7 mouse cellular contexts compared by ENCODE assay signal in the genomic region with DNA sequence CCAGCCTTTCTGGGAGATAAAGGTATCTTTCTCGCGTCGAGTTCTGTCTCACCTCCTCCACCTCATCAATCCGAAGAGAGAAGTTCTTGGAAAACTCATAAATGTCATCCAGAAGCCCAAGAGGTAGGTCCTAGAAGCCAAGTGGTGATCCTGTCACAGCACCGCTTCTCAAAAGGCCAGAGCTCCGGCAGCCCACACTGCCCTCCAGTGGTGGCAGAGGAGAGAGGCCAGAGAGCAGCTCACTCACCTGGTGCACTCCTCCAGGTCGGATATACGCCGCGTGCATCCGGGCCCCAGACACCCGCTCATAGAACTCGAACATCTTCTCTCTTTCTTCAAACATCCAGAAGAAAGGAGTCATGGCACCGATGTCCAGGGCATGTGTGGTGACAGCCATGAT. TPM values are rescaled to one million over a fixed set of nuclear protein-coding genes. Genes with fewer than 3 reads are reported as not detected.
A peak's percentile ranks its signal among the peaks of the same experiment; 100 is the strongest.
DNase-seq lines count a peak whose midpoint lies in the region; ATAC-seq and TF ChIP-seq lines count a peak whose summit lies in the region.

No protein-coding gene starts in this region.

- peak; percentile 54; the same call in 1 of the 2 replicates for ATAC-seq in G1E (ENCODE audit: extremely low read depth, insufficient number of reproducible peaks, low FRiP score, poor library complexity, severe bottlenecking)
- no peak for ATAC-seq in hindbrain, postnatal 0 days

- H3K4me3 ChIP-seq in left cerebral cortex, adult 2 months, result no peak overlapping the region
- H3K4me3 ChIP-seq in G1E (ENCODE audit: low read depth, low read length), result no peak overlapping the region
- H3K4me3 ChIP-seq in bone marrow macrophage, adult 2 months (ENCODE audit: insufficient read depth, low read length), result no peak overlapping the region
- no peak overlapping the region for H3K4me3 ChIP-seq in hindbrain, postnatal 0 days (ENCODE audit: low read length)
- no peak overlapping the region for H3K4me3 ChIP-seq in lung, adult 2 months (replicated peaks; ENCODE audit: extremely low read depth, low read depth, low read length)
- H3K4me3 ChIP-seq in spleen, adult 2 months (ENCODE audit: extremely low read depth, insufficient read depth, insufficient read length), result no peak overlapping the region

- intact Hi-C loops in left cerebral cortex, adult 2 months (cut with DNase I), result loop anchor here (5.0 kb wide), 1 partner anchor 126 kb away; a partner anchor contains a TSS

- H3K9ac ChIP-seq in hindbrain, postnatal 0 days (replicated peaks; ENCODE audit: low read length), result no peak overlapping the region

- H3K36me3 ChIP-seq in G1E (replicated peaks), result peaks cover 94% of the 10 kb centered on the region
- peaks cover 51% of the 10 kb centered on the region for H3K36me3 ChIP-seq in hindbrain, postnatal 0 days (ENCODE audit: insufficient read depth, low read length)
- H3K36me3 ChIP-seq in spleen, adult 2 months (ENCODE audit: control insufficient read depth, insufficient read depth, low read length), result peaks cover 51% of the 10 kb centered on the region

- peak; percentile 76 for TF ChIP-seq CTCF in left cerebral cortex, adult 2 months (IDR thresholded peaks at IDR 0.05)
- peak; percentile 54; the same call in 1 of the 2 replicates for TF ChIP-seq CTCF in G1E (IDR thresholded peaks at IDR 0.05; ENCODE audit: low read depth, low read length)
- TF ChIP-seq CTCF in bone marrow macrophage, adult 2 months (IDR thresholded peaks at IDR 0.05; ENCODE audit: low read depth, low read length), result peak; percentile 76
- peak; percentile 82 for TF ChIP-seq CTCF in hindbrain, postnatal 0 days (IDR thresholded peaks at IDR 0.05; ENCODE audit: low read depth)
- TF ChIP-seq CTCF in lung, adult 2 months (IDR thresholded peaks at IDR 0.05; ENCODE audit: insufficient read depth, low read length), result peak; percentile 73
- TF ChIP-seq CTCF in spleen, adult 2 months (IDR thresholded peaks at IDR 0.05; ENCODE audit: extremely low read depth, insufficient read depth, insufficient read length, insufficient replicate concordance), result peak; percentile 86

- DNase-seq in left cerebral cortex, adult 2 months (ENCODE audit: extremely low spot score in 1 of 2, low spot score in 2 of 2), result no peak
- no peak for DNase-seq in left cerebral cortex, adult 11 months (ENCODE audit: low spot score)
- DNase-seq in G1E (ENCODE audit: low spot score), result peak; percentile 46
- peak; percentile 63 for DNase-seq in hindbrain, postnatal 0 days (ENCODE audit: low spot score)
- DNase-seq in lung, adult 2 months, result peak; percentile 70
- peak in 1 of 2 experiments; percentile 48 for DNase-seq in spleen, adult 2 months (ENCODE audit: low read depth in 1 of 2, low spot score in 2 of 2)

- peaks cover 15% of the 10 kb centered on the region for H3K4me1 ChIP-seq in G1E (ENCODE audit: insufficient read depth, low read depth, low read length)
- peaks cover 17% of the 10 kb centered on the region for H3K4me1 ChIP-seq in bone marrow macrophage, adult 2 months (ENCODE audit: control insufficient read depth, insufficient read depth, low read length)
- no peaks in the 10 kb centered on the region for H3K4me1 ChIP-seq in hindbrain, postnatal 0 days (ENCODE audit: insufficient read depth, low read length)
- H3K4me1 ChIP-seq in lung, adult 2 months (ENCODE audit: control insufficient read depth, insufficient read depth, low read length), result peaks cover under 1% of the 10 kb centered on the region; the same call in 1 of the 2 replicates
- H3K4me1 ChIP-seq in spleen, adult 2 months (ENCODE audit: control insufficient read depth, insufficient read depth, insufficient read length), result no peaks in the 10 kb centered on the region

- TF ChIP-seq POLR2A in bone marrow macrophage, adult 2 months (IDR thresholded peaks at IDR 0.05; ENCODE audit: borderline replicate concordance, low read depth, low read length), result no peak
- no peak for TF ChIP-seq POLR2A in lung, adult 2 months (IDR thresholded peaks at IDR 0.05; ENCODE audit: borderline replicate concordance, extremely low read depth, low read depth, low read length)
- TF ChIP-seq POLR2A in spleen, adult 2 months (IDR thresholded peaks at IDR 0.05; ENCODE audit: low read depth, low read length), result no peak

- no peaks in the 10 kb centered on the region for H3K27me3 ChIP-seq in G1E (ENCODE audit: insufficient read depth, low read length)
- H3K27me3 ChIP-seq in hindbrain, postnatal 0 days (ENCODE audit: insufficient read depth, low read length), result no peaks in the 10 kb centered on the region
- no peaks in the 10 kb centered on the region for H3K27me3 ChIP-seq in spleen, adult 2 months (ENCODE audit: control insufficient read depth, insufficient read depth, low read length)

- 70% methylated on average over 14 of the region's 14 CpGs for WGBS in hindbrain, postnatal 0 days
- WGBS in lung, adult 2 months, result 67% methylated on average over 14 of the region's 14 CpGs
- 73% methylated on average over 14 of the region's 14 CpGs for WGBS in spleen, adult 2 months

- H3K4me2 ChIP-seq in hindbrain, postnatal 0 days (ENCODE audit: low read depth, low read length), result no peak overlapping the region

- H3K27ac ChIP-seq in left cerebral cortex, adult 2 months, result no peak overlapping the region
- no peak overlapping the region for H3K27ac ChIP-seq in bone marrow macrophage, adult 2 months (ENCODE audit: insufficient read depth, low read depth, low read length)
- H3K27ac ChIP-seq in hindbrain, postnatal 0 days, result no peak overlapping the region
- H3K27ac ChIP-seq in spleen, adult 2 months (ENCODE audit: insufficient read depth, low read length), result no peak overlapping the region

- no peaks in the 10 kb centered on the region for H3K9me3 ChIP-seq in G1E (replicated peaks)
- H3K9me3 ChIP-seq in hindbrain, postnatal 0 days (ENCODE audit: low read length), result no peaks in the 10 kb centered on the region

RNA-seq across cellular contexts. Expression of a gene that starts 4.3 kb away (rescaled TPM):
- total RNA-seq in left cerebral cortex, adult 2 months (2021), result 10 to 100 TPM; 12.6 to 14.4 TPM
- total RNA-seq in G1E (2014; fragmentation: Nextera tagmentation) (not detected in 2 replicates), G1E (2017) (0.64 and 0.71 TPM in 2 replicates)
- polyA plus RNA-seq in G1E (2012), result 0.08 TPM in 1 of 2 replicates, not detected in the other
- polyA plus RNA-seq in bone marrow macrophage, adult 2 months (2012; ENCODE audit: insufficient read depth, insufficient read length, missing spikeins), result 3,398 and 3,733 TPM in 2 replicates
- total RNA-seq in hindbrain, postnatal 0 days (2014; rRNA removed), result 24.2 and 30.6 TPM in 2 replicates
- 31.4 and 34.6 TPM in 2 replicates for polyA plus RNA-seq in hindbrain, postnatal 0 days (2015; fragmentation: Nextera tagmentation; extraction: Ambion mirVana)
- 117 and 158 TPM in 2 replicates for polyA plus RNA-seq in lung, adult 2 months (2012; rRNA removed)
- polyA plus RNA-seq in spleen, adult 2 months (2012; rRNA removed), result 237 and 307 TPM in 2 replicates

RNA-seq across cellular contexts. Expression of a gene that starts 11.8 kb away (rescaled TPM):
- total RNA-seq in left cerebral cortex, adult 2 months (2021), result 1 to 10 TPM; 6.7 to 8.6 TPM
- total RNA-seq in G1E (2014; fragmentation: Nextera tagmentation), result 0.60 TPM in 1 of 2 replicates, not detected in the other
- total RNA-seq in G1E (2017), result 0.16 and 0.17 TPM in 2 replicates
- polyA plus RNA-seq in G1E (2012), result 0.12 and 0.20 TPM in 2 replicates
- 0.21 TPM in 1 of 2 replicates, not detected in the other for polyA plus RNA-seq in bone marrow macrophage, adult 2 months (2012; ENCODE audit: insufficient read depth, insufficient read length, missing spikeins)
- 7.4 and 8.9 TPM in 2 replicates for total RNA-seq in hindbrain, postnatal 0 days (2014; rRNA removed)
- polyA plus RNA-seq in hindbrain, postnatal 0 days (2015; fragmentation: Nextera tagmentation; extraction: Ambion mirVana), result 4.4 and 5.1 TPM in 2 replicates
- 1.2 and 1.3 TPM in 2 replicates for polyA plus RNA-seq in lung, adult 2 months (2012; rRNA removed)
- 0.63 and 0.64 TPM in 2 replicates for polyA plus RNA-seq in spleen, adult 2 months (2012; rRNA removed)

RNA-seq across cellular contexts. Expression of a gene that starts 12.7 kb away (rescaled TPM):
- 100 to 1,000 TPM; 267 to 272 TPM for total RNA-seq in left cerebral cortex, adult 2 months (2021)
- total RNA-seq in G1E (2014; fragmentation: Nextera tagmentation) (209 and 219 TPM in 2 replicates), G1E (2017) (275 and 300 TPM in 2 replicates)
- 47.9 and 101 TPM in 2 replicates for polyA plus RNA-seq in G1E (2012)
- 122 and 131 TPM in 2 replicates for polyA plus RNA-seq in bone marrow macrophage, adult 2 months (2012; ENCODE audit: insufficient read depth, insufficient read length, missing spikeins)
- 234 and 269 TPM in 2 replicates for total RNA-seq in hindbrain, postnatal 0 days (2014; rRNA removed)
- polyA plus RNA-seq in hindbrain, postnatal 0 days (2015; fragmentation: Nextera tagmentation; extraction: Ambion mirVana), result 279 and 286 TPM in 2 replicates
- 78.8 and 118 TPM in 2 replicates for polyA plus RNA-seq in lung, adult 2 months (2012; rRNA removed)
- polyA plus RNA-seq in spleen, adult 2 months (2012; rRNA removed), result 52.4 and 59.6 TPM in 2 replicates

RNA-seq across cellular contexts. Expression of a gene that starts 13.6 kb away (rescaled TPM):
- total RNA-seq in left cerebral cortex, adult 2 months (2021), result 1 to 10 TPM; 1.5 to 2.2 TPM
- total RNA-seq in G1E (2014; fragmentation: Nextera tagmentation) (not detected in 2 replicates), G1E (2017) (not detected in 2 replicates)
- 0.17 TPM in 1 of 2 replicates, not detected in the other for polyA plus RNA-seq in G1E (2012)
- not detected in 2 replicates for polyA plus RNA-seq in bone marrow macrophage, adult 2 months (2012; ENCODE audit: insufficient read depth, insufficient read length, missing spikeins)
- total RNA-seq in hindbrain, postnatal 0 days (2014; rRNA removed), result not detected in 2 replicates
- polyA plus RNA-seq in hindbrain, postnatal 0 days (2015; fragmentation: Nextera tagmentation; extraction: Ambion mirVana), result 8.1 and 8.8 TPM in 2 replicates
- polyA plus RNA-seq in lung, adult 2 months (2012; rRNA removed), result 4.7 and 7.2 TPM in 2 replicates
- polyA plus RNA-seq in spleen, adult 2 months (2012; rRNA removed), result 1.2 and 1.8 TPM in 2 replicates

RNA-seq across cellular contexts. Expression of a gene that starts 16.1 kb away (rescaled TPM):
- 10 to 100 TPM; 86.4 to 91.2 TPM for total RNA-seq in left cerebral cortex, adult 2 months (2021)
- total RNA-seq in G1E (2014; fragmentation: Nextera tagmentation) (9.7 and 13.7 TPM in 2 replicates), G1E (2017) (19.2 and 26.4 TPM in 2 replicates)
- polyA plus RNA-seq in G1E (2012), result 31.9 and 35.8 TPM in 2 replicates
- polyA plus RNA-seq in bone marrow macrophage, adult 2 months (2012; ENCODE audit: insufficient read depth, insufficient read length, missing spikeins), result 25.8 and 27.3 TPM in 2 replicates
- 44.2 and 53.6 TPM in 2 replicates for total RNA-seq in hindbrain, postnatal 0 days (2014; rRNA removed)
- polyA plus RNA-seq in hindbrain, postnatal 0 days (2015; fragmentation: Nextera tagmentation; extraction: Ambion mirVana), result 41.1 and 45.5 TPM in 2 replicates
- 25.7 and 28.8 TPM in 2 replicates for polyA plus RNA-seq in lung, adult 2 months (2012; rRNA removed)
- 17.5 and 20.3 TPM in 2 replicates for polyA plus RNA-seq in spleen, adult 2 months (2012; rRNA removed)

Comparison
In these comparisons a context has a peak if more than half of its experiments do, and no peak if none do; other contexts are left out.
1. DNase-seq: peak in G1E (single experiment), hindbrain, postnatal 0 days (single experiment) and lung, adult 2 months (single experiment); none in left cerebral cortex, adult 2 months (0 of 2) and left cerebral cortex, adult 11 months (single experiment).
2. RNA of a gene that starts 4.3 kb away (polyA plus RNA-seq): 3,398 to 3,733 TPM in bone marrow macrophage, adult 2 months, 237 to 307 TPM in spleen, adult 2 months, 117 to 158 TPM in lung, adult 2 months and 31.4 to 34.6 TPM in hindbrain, postnatal 0 days; 0.08 TPM in G1E; every median in the first group is over 10 times any median in the second.
3. Peak in every context shown above with its lines, with median percentiles within 50 percentile points of each other: CTCF ChIP-seq.